Mouse (Mus musculus) E14TG2a.4 (cell line): ENCODE results near the gene Gfm1.

Source experiments
- CTCF ChIP-seq: conservative IDR thresholded peaks from 2 replicates; pipeline ENCODE4 v1.5.1; 2014; ENCODE audit warnings: low read length
- POU5F1 ChIP-seq: IDR thresholded peaks from 2 replicates; pipeline ENCODE4 v1.6.1; 2014; ENCODE audit warnings: low read length, borderline replicate concordance

GRCm38 (mm10) chr3:67429338-67429998, 428 bp upstream of the Gfm1 start:
- TF ChIP-seq CTCF (no peak), POU5F1 (no peak)
